Comparison of ENCODE assay signal across 9 mouse cellular contexts in the genomic region with DNA sequence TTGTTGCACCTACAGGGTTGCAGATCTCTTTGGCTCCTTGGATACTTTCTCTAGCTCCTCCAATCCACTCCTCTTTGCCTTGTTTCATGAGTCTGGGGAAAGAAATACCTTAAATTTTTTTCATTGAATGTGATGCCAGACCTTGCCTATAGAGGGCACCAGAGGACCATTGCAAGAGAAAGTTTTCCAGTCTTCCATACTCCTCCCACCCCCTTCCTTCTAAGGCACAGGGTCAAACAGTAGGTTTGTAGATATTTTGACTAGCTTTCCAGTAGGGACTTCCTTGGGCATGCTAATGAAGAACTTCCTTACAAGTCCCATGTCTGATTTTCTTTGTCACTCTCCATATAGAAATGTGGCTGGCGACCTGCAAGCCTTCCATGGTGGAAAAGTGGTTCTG.
DNase-seq lines count a peak whose midpoint lies in the region; ATAC-seq and TF ChIP-seq lines count a peak whose summit lies in the region.
"Had no signal": no experiment of that assay in that cellular context is flagged by ENCODE, and none has a peak within 500 bp of the region (broad histone marks: within the 10 kb centered on the region; RNA-seq: fewer than 3 reads in every experiment).

No protein-coding gene starts in this region.

- no peak for ATAC-seq in liver, embryonic 12.5 days
- peak; percentile 71 for ATAC-seq in midbrain, embryonic 13.5 days
- ATAC-seq in inflammation-experienced regulatory T-cells, adult 6 months, result no peak

- no peaks in the 10 kb centered on the region for H3K79me2 ChIP-seq in liver, adult 2 months (ENCODE audit: control insufficient read depth, insufficient read depth, low read length)

- H3K4me2 ChIP-seq in liver, embryonic 12.5 days, result no peak overlapping the region
- no peak overlapping the region for H3K4me2 ChIP-seq in midbrain, embryonic 13.5 days (replicated peaks)

- H3K9ac ChIP-seq in liver, adult 2 months (ENCODE audit: low read depth, low read length), result no peak overlapping the region
- no peak overlapping the region for H3K9ac ChIP-seq in liver, embryonic 12.5 days
- H3K9ac ChIP-seq in midbrain, embryonic 13.5 days (replicated peaks), result no peak overlapping the region

- DNase-seq in adrenal gland, adult 2 months, result peak; percentile 6
- no peak for DNase-seq in adrenal gland, postnatal 25 days
- DNase-seq in liver, adult 2 months (ENCODE audit: extremely low read depth, low read depth, low spot score), result peak; percentile 19
- peak; percentile 59 for DNase-seq in embryo, embryonic 10 days (ENCODE audit: low spot score)
- DNase-seq in kidney, postnatal 10 days, result peak; percentile 32

- no peak overlapping the region for H3K27ac ChIP-seq in liver, adult 2 months (replicated peaks; ENCODE audit: insufficient read depth, low read depth, low read length)
- no peak overlapping the region for H3K27ac ChIP-seq in liver, embryonic 12.5 days
- H3K27ac ChIP-seq in midbrain, embryonic 13.5 days, result no peak overlapping the region

- WGBS in liver, adult 2 months, result 83% methylated on average over 1 of the region's 1 CpGs
- WGBS in liver, embryonic 12.5 days (ENCODE audit: insufficient replicate concordance), result 71% methylated on average over 1 of the region's 1 CpGs
- WGBS in midbrain, embryonic 13.5 days, result 67% methylated on average over 1 of the region's 1 CpGs

- H3K36me3 ChIP-seq in liver, adult 2 months (ENCODE audit: control insufficient read depth, insufficient read depth, low read length), result no peaks in the 10 kb centered on the region
- H3K36me3 ChIP-seq in liver, embryonic 12.5 days, result no peaks in the 10 kb centered on the region
- H3K36me3 ChIP-seq in midbrain, embryonic 13.5 days, result no peaks in the 10 kb centered on the region

- no peak for TF ChIP-seq POLR2A in liver, adult 2 months (IDR thresholded peaks at IDR 0.05; ENCODE audit: extremely low read depth, insufficient read depth, low read length)

- TF ChIP-seq CTCF in liver, adult 2 months (IDR thresholded peaks at IDR 0.05; ENCODE audit: low read depth, low read length), result peak; percentile 58

- no peaks in the 10 kb centered on the region for H3K27me3 ChIP-seq in liver, adult 2 months (ENCODE audit: control insufficient read depth, insufficient read depth, low read length)
- no peaks in the 10 kb centered on the region for H3K27me3 ChIP-seq in liver, embryonic 12.5 days (replicated peaks)
- no peaks in the 10 kb centered on the region for H3K27me3 ChIP-seq in midbrain, embryonic 13.5 days

- H3K4me3 ChIP-seq in liver, adult 2 months (ENCODE audit: insufficient read depth, low read depth, low read length), result no peak overlapping the region
- no peak overlapping the region for H3K4me3 ChIP-seq in liver, embryonic 12.5 days
- H3K4me3 ChIP-seq in midbrain, embryonic 13.5 days (replicated peaks), result no peak overlapping the region
- H3K4me3 ChIP-seq: erythroblast, embryonic 14.5 days had no signal

- H3K9me3 ChIP-seq in liver, embryonic 12.5 days (replicated peaks), result no peaks in the 10 kb centered on the region
- no peaks in the 10 kb centered on the region for H3K9me3 ChIP-seq in midbrain, embryonic 13.5 days

- no peaks in the 10 kb centered on the region for H3K4me1 ChIP-seq in liver, adult 2 months (ENCODE audit: control insufficient read depth, insufficient read depth, low read length)
- H3K4me1 ChIP-seq in liver, embryonic 12.5 days, result no peaks in the 10 kb centered on the region
- no peaks in the 10 kb centered on the region for H3K4me1 ChIP-seq in midbrain, embryonic 13.5 days (replicated peaks)
